30 mouse cellular contexts compared by ENCODE assay signal in genomic region chr2:76548171-76548570, GRCm38 (mm10).
A peak's percentile ranks its signal among the peaks of the same experiment; 100 is the strongest.
DNase-seq lines count a peak whose midpoint lies in the region; ATAC-seq and TF ChIP-seq lines count a peak whose summit lies in the region.
"Had no signal": no experiment of that assay in that cellular context is flagged by ENCODE, and none has a peak within 500 bp of the region (broad histone marks: within the 10 kb centered on the region; RNA-seq: fewer than 3 reads in every experiment).

No protein-coding gene starts in this region.

- 78% methylated on average over 10 of the region's 10 CpGs for WGBS in embryonic facial prominence, embryonic 14.5 days
- 89% methylated on average over 10 of the region's 10 CpGs for WGBS in embryonic facial prominence, embryonic 10.5 days
- WGBS in hindbrain, postnatal 0 days, result 87% methylated on average over 10 of the region's 10 CpGs

- no peaks in the 10 kb centered on the region for H3K27me3 ChIP-seq in embryonic facial prominence, embryonic 14.5 days (replicated peaks; ENCODE audit: control insufficient read depth, insufficient read depth, low read length)
- H3K27me3 ChIP-seq in embryonic facial prominence, embryonic 10.5 days (replicated peaks; ENCODE audit: low read depth, poor library complexity, severe bottlenecking), result no peaks in the 10 kb centered on the region
- no peaks in the 10 kb centered on the region for H3K27me3 ChIP-seq in hindbrain, postnatal 0 days (ENCODE audit: insufficient read depth, low read length)
- H3K27me3 ChIP-seq: CH12.LX; embryonic facial prominence, embryonic 12.5 days; heart, embryonic 15.5 days; hindbrain, embryonic 12.5 days; limb, embryonic 12.5 days; liver, embryonic 15.5 days; midbrain, embryonic 15.5 days; neural tube, embryonic 15.5 days had no signal

- H3K4me1 ChIP-seq in embryonic facial prominence, embryonic 14.5 days (ENCODE audit: control insufficient read depth, insufficient read depth, low read length), result no peaks in the 10 kb centered on the region
- peaks cover 16% of the 10 kb centered on the region for H3K4me1 ChIP-seq in embryonic facial prominence, embryonic 10.5 days
- H3K4me1 ChIP-seq in hindbrain, postnatal 0 days (ENCODE audit: insufficient read depth, low read length), result no peaks in the 10 kb centered on the region
- H3K4me1 ChIP-seq: embryonic facial prominence, embryonic 12.5 days; forebrain, embryonic 10.5 days; heart, embryonic 10.5 days; heart, embryonic 15.5 days; hindbrain, embryonic 12.5 days; limb, embryonic 12.5 days; liver, embryonic 15.5 days; midbrain, embryonic 10.5 days; midbrain, embryonic 15.5 days; neural tube, embryonic 15.5 days had no signal

- peak; percentile 19 for DNase-seq in embryonic facial prominence, embryonic 14.5 days (ENCODE audit: low spot score)
- DNase-seq in embryonic facial prominence, embryonic 10.5 days (ENCODE audit: low spot score), result no peak
- DNase-seq in urinary bladder, postnatal 36 days (ENCODE audit: low spot score in 2 of 2), result peak; percentile 18 to 22
- no peak for DNase-seq in urinary bladder, postnatal 25 days (ENCODE audit: low spot score)
- DNase-seq in lung, postnatal 14 days, result peak; percentile 29
- DNase-seq in hindbrain, postnatal 0 days (ENCODE audit: low spot score), result no peak
- DNase-seq in left cerebral cortex, adult 8-10 months (ENCODE audit: low spot score in 2 of 2), result no peak
- DNase-seq in ovary, postnatal 36 days (ENCODE audit: low spot score), result no peak
- DNase-seq: cerebellum, adult 9-10 months; cerebellum, postnatal 36 days; gastrocnemius, postnatal 14 days; kidney, adult 9 months; kidney, postnatal 10 days; layer of hippocampus, adult 9-11 months; spleen, adult 18-20 months; thymus, postnatal 25 days had no signal

- no peak for ATAC-seq in embryonic facial prominence, embryonic 14.5 days (ENCODE audit: low read depth)
- ATAC-seq in hindbrain, postnatal 0 days, result no peak
- ATAC-seq: activated CD4-positive, CD25-positive, alpha-beta regulatory T cell, adult 4 months; forebrain, embryonic 16.5 days; intestine, embryonic 16.5 days; midbrain, embryonic 15.5 days had no signal

- H3K4me3 ChIP-seq in embryonic facial prominence, embryonic 14.5 days (ENCODE audit: low read depth, low read length), result no peak overlapping the region
- H3K4me3 ChIP-seq in embryonic facial prominence, embryonic 10.5 days, result no peak overlapping the region
- no peak overlapping the region for H3K4me3 ChIP-seq in hindbrain, postnatal 0 days (ENCODE audit: low read length)
- H3K4me3 ChIP-seq: embryonic facial prominence, embryonic 12.5 days; forebrain, embryonic 10.5 days; heart, embryonic 10.5 days; heart, embryonic 15.5 days; hindbrain, embryonic 12.5 days; limb, embryonic 12.5 days; liver, embryonic 15.5 days; midbrain, embryonic 10.5 days; midbrain, embryonic 15.5 days; neural tube, embryonic 15.5 days had no signal

- TF ChIP-seq CTCF in hindbrain, postnatal 0 days (IDR thresholded peaks at IDR 0.05; ENCODE audit: low read depth), result no peak

- H3K9ac ChIP-seq in embryonic facial prominence, embryonic 14.5 days (ENCODE audit: low read depth, low read length), result no peak overlapping the region
- no peak overlapping the region for H3K9ac ChIP-seq in hindbrain, postnatal 0 days (replicated peaks; ENCODE audit: low read length)
- H3K9ac ChIP-seq: embryonic facial prominence, embryonic 12.5 days; heart, embryonic 15.5 days; hindbrain, embryonic 12.5 days; limb, embryonic 12.5 days; liver, embryonic 15.5 days; midbrain, embryonic 15.5 days; neural tube, embryonic 15.5 days had no signal

- no peaks in the 10 kb centered on the region; the same call in 1 of the 2 replicates for H3K36me3 ChIP-seq in embryonic facial prominence, embryonic 14.5 days (ENCODE audit: control insufficient read depth, insufficient read depth, low read length)
- H3K36me3 ChIP-seq in embryonic facial prominence, embryonic 10.5 days (replicated peaks), result no peaks in the 10 kb centered on the region
- peaks cover 8% of the 10 kb centered on the region for H3K36me3 ChIP-seq in hindbrain, postnatal 0 days (ENCODE audit: insufficient read depth, low read length)
- H3K36me3 ChIP-seq: embryonic facial prominence, embryonic 12.5 days; forebrain, embryonic 10.5 days; heart, embryonic 10.5 days; heart, embryonic 15.5 days; liver, embryonic 15.5 days; midbrain, embryonic 10.5 days; midbrain, embryonic 15.5 days had no signal

- no peak overlapping the region for H3K27ac ChIP-seq in embryonic facial prominence, embryonic 14.5 days (replicated peaks; ENCODE audit: low read depth, low read length)
- no peak overlapping the region for H3K27ac ChIP-seq in embryonic facial prominence, embryonic 10.5 days (replicated peaks)
- H3K27ac ChIP-seq in hindbrain, postnatal 0 days, result no peak overlapping the region
- H3K27ac ChIP-seq: embryonic facial prominence, embryonic 12.5 days; forebrain, embryonic 10.5 days; heart, embryonic 10.5 days; heart, embryonic 15.5 days; hindbrain, embryonic 12.5 days; limb, embryonic 12.5 days; liver, embryonic 15.5 days; midbrain, embryonic 10.5 days; midbrain, embryonic 15.5 days; neural tube, embryonic 15.5 days had no signal

- no peaks in the 10 kb centered on the region for H3K9me3 ChIP-seq in embryonic facial prominence, embryonic 14.5 days (ENCODE audit: control insufficient read depth, low read length)
- H3K9me3 ChIP-seq in embryonic facial prominence, embryonic 10.5 days, result no peaks in the 10 kb centered on the region
- H3K9me3 ChIP-seq in hindbrain, postnatal 0 days (ENCODE audit: low read length), result no peaks in the 10 kb centered on the region
- H3K9me3 ChIP-seq: embryonic facial prominence, embryonic 12.5 days; forebrain, embryonic 10.5 days; heart, embryonic 10.5 days; heart, embryonic 15.5 days; hindbrain, embryonic 12.5 days; limb, embryonic 12.5 days; liver, embryonic 15.5 days; midbrain, embryonic 10.5 days; midbrain, embryonic 15.5 days; neural tube, embryonic 15.5 days had no signal

- H3K4me2 ChIP-seq in embryonic facial prominence, embryonic 14.5 days (ENCODE audit: low read depth, low read length), result no peak overlapping the region
- H3K4me2 ChIP-seq in hindbrain, postnatal 0 days (ENCODE audit: low read depth, low read length), result no peak overlapping the region
- H3K4me2 ChIP-seq: embryonic facial prominence, embryonic 12.5 days; heart, embryonic 15.5 days; hindbrain, embryonic 12.5 days; limb, embryonic 12.5 days; liver, embryonic 15.5 days; midbrain, embryonic 15.5 days; neural tube, embryonic 15.5 days had no signal

Comparison
In these comparisons a context has a peak if more than half of its experiments do, and no peak if none do; other contexts are left out.
1. DNase-seq: peak in embryonic facial prominence, embryonic 14.5 days (single experiment), urinary bladder, postnatal 36 days (2 of 2) and lung, postnatal 14 days (single experiment); none in embryonic facial prominence, embryonic 10.5 days (single experiment), urinary bladder, postnatal 25 days (single experiment), hindbrain, postnatal 0 days (single experiment), left cerebral cortex, adult 8-10 months (0 of 2) and ovary, postnatal 36 days (single experiment).